Mouse (Mus musculus) G1E (cell line): ENCODE data around the gene Zfp955a. TPM values are rescaled to one million over a fixed set of nuclear protein-coding genes. Genes with fewer than 3 reads are reported as not detected.
"Not testable (repeated sequence)": the region's sequence is repeated elsewhere in the genome, so short reads cannot be mapped to it uniquely, and the experiment has no call there.

Source experiments
- ATAC-seq: 2 replicates; pipeline ENCODE4 v1.8.0; 2016; ENCODE audit warnings: mild to moderate bottlenecking; ENCODE audit not compliant: insufficient number of reproducible peaks, poor library complexity, low FRiP score, severe bottlenecking; ENCODE audit errors: extremely low read depth
- DNase-seq: peaks from one replicate; pipeline ENCODE4 v3.0.0; 2012; ENCODE audit warnings: low spot score
- H3K27me3 ChIP-seq: 2 replicates; pipeline ENCODE4 v1.6.1; 2012; ENCODE audit warnings: mild to moderate bottlenecking, low read length, inconsistent platforms; ENCODE audit not compliant: insufficient read depth
- H3K36me3 ChIP-seq: replicated peaks from 2 replicates; pipeline ENCODE3; 2012; ENCODE audit warnings: mild to moderate bottlenecking, inconsistent platforms
- H3K4me1 ChIP-seq: 2 replicates; pipeline ENCODE4 v1.6.1; 2012; ENCODE audit warnings: low read depth, low read length, inconsistent platforms, mixed read lengths; ENCODE audit not compliant: insufficient read depth
- H3K4me3 ChIP-seq: 2 replicates; pipeline ENCODE4 v1.5.1; 2012; ENCODE audit warnings: low read depth, mild to moderate bottlenecking, inconsistent platforms, low read length, moderate library complexity, mixed read lengths
- H3K9me3 ChIP-seq: replicated peaks from 2 replicates; pipeline ENCODE4 v1.6.1; 2012; ENCODE audit warnings: inconsistent platforms
- GATA2 ChIP-seq: IDR thresholded peaks from 2 replicates; pipeline ENCODE4 v1.6.1; 2012; ENCODE audit warnings: low read depth, low read length, inconsistent platforms, borderline replicate concordance
- POLR2AphosphoS5 ChIP-seq: IDR thresholded peaks from 2 replicates; pipeline ENCODE4 v1.6.1; 2012; ENCODE audit warnings: low read depth, low read length, inconsistent platforms; ENCODE audit not compliant: insufficient replicate concordance
- TAL1 ChIP-seq: conservative IDR thresholded peaks from 2 replicates; pipeline ENCODE4 v1.6.1; 2012; ENCODE audit warnings: low read depth, low read length, inconsistent platforms, mixed read lengths
- polyA plus RNA-seq: library from polyadenylated mRNA; stranded (reverse); fragments of >175 nt; gene quantifications from 2 replicates; pipeline ENCODE4 v1.2.3, GENCODE M21; 2012
- total RNA-seq, 2 experiments: library from RNA; stranded (forward) in 1 of 2; stranded (reverse) in 1 of 2; fragments of 200-1000 nt in 1 of 2; fragments of >200 nt in 1 of 2; fragmentation: Nextera tagmentation in 1 of 2; gene quantifications; 2 replicates each; pipeline ENCODE4 v1.2.3; 2014 to 2017

Gene Zfp955a
- total and polyA plus RNA-seq, 3 experiments = 0.50 to 30.5 (median 26.8) TPM

DNA sequence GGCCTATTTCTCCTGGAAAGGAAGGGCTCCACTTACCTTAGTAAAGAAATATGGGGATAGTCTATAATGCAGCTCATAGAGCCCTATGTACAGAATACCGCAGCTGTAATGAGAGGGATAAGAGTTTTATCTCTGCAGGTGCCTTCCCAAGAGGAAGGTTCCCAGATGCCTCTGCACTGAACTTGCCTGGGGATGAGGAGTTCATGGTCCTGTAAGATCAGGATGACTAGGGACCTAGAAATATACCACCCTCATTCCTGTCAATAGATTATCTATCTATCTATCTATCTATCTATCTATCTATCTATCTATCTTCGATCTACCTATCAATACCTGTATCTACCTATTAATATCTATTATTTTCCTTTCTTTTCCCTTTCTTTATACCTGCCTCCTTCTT, 33.4 kb downstream of the Zfp955a start, which contains the start of gene Olfr1564:
TSS of gene Olfr1564 (minus strand) at position 101 of the 400 bp plus-strand sequence.
- no peak for ATAC-seq
- TF ChIP-seq GATA2 (no peak), POLR2AphosphoS5 (no peak), TAL1 (no peak)

DNA sequence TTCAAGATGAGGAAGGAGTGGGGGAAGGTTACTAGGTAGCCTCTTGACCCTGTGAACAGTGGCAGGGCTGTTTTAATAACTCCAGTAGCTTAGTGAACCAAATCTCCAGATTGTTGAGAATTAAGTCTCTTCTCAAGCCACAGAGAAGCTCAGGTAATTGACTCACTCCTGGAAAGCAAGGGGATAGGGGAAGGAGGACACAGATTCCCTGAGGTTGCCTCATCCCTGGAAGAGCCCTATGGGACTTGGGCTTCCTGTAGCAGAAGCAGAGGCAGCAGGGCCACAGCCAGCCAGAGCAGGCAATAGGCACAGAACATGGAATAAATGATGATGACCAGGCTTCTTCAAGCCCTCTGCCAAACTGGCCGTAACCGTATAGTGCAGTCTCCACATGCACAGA, 63.9 kb downstream of the Zfp955a start, which contains the start of gene Olfr239:
TSS of gene Olfr239 (plus strand) at position 301 of the 400 bp plus-strand sequence.
- H3K9me3 ChIP-seq, DNase-seq, H3K36me3 ChIP-seq, H3K4me3 ChIP-seq, ATAC-seq, H3K27me3 ChIP-seq, H3K4me1 ChIP-seq: not testable (repeated sequence)

More for the DNA sequence above, 33.4 kb downstream of the Zfp955a start, which contains the start of gene Olfr1564:
- Histone ChIP-seq H3K36me3 (no peaks in the 10 kb centered on the region), H3K9me3 (no peaks in the 10 kb centered on the region), H3K4me1 (no peaks in the 10 kb centered on the region), H3K4me3 (no peak within 1 kb of the TSS), H3K27me3 (no peaks in the 10 kb centered on the region)
- no peak for DNase-seq

Other genes starting within 250 kb of the Zfp955a start
- gene Zfp763, start 221.7 kb downstream of the Zfp955a start, total RNA-seq (2014; fragmentation: Nextera tagmentation) = 15.0 and 16.7 TPM in 2 replicates
- gene Zfp763, start 221.7 kb downstream of the Zfp955a start, total RNA-seq (2017) = 11.2 and 11.5 TPM in 2 replicates
- gene Zfp763, start 221.7 kb downstream of the Zfp955a start, polyA plus RNA-seq = 0.11 and 0.25 TPM in 2 replicates
- not detected in 2 replicates for gene 4921501E09Rik, start 187.1 kb downstream of the Zfp955a start, total RNA-seq (2014; fragmentation: Nextera tagmentation)
- 0.05 and 0.06 TPM in 2 replicates for gene 4921501E09Rik, start 187.1 kb downstream of the Zfp955a start, total RNA-seq (2017)
- not detected in 2 replicates for gene 4921501E09Rik, start 187.1 kb downstream of the Zfp955a start, polyA plus RNA-seq
- 7.4 and 9.6 TPM in 2 replicates for gene Zfp563, start 165.8 kb downstream of the Zfp955a start, total RNA-seq (2014; fragmentation: Nextera tagmentation)
- gene Zfp563, start 165.8 kb downstream of the Zfp955a start, total RNA-seq (2017) = 7.5 and 10.5 TPM in 2 replicates
- gene Zfp563, start 165.8 kb downstream of the Zfp955a start, polyA plus RNA-seq = 0.56 and 0.65 TPM in 2 replicates
- gene Morc2b, start 115.5 kb downstream of the Zfp955a start, total RNA-seq (2014; fragmentation: Nextera tagmentation) = not detected in 2 replicates
- 0.12 and 0.22 TPM in 2 replicates for gene Morc2b, start 115.5 kb downstream of the Zfp955a start, total RNA-seq (2017)
- gene Morc2b, start 115.5 kb downstream of the Zfp955a start, polyA plus RNA-seq = not detected in 2 replicates
- not detected in 2 replicates for gene Olfr55, start 86.7 kb downstream of the Zfp955a start, total RNA-seq (2014; fragmentation: Nextera tagmentation)
- 0.17 and 0.44 TPM in 2 replicates for gene Olfr55, start 86.7 kb downstream of the Zfp955a start, total RNA-seq (2017)
- gene Olfr55, start 86.7 kb downstream of the Zfp955a start, polyA plus RNA-seq = not detected in 2 replicates
- not detected in 2 replicates for gene Olfr239, start 63.8 kb downstream of the Zfp955a start, total RNA-seq (2014; fragmentation: Nextera tagmentation)
- not detected in 2 replicates for gene Olfr239, start 63.8 kb downstream of the Zfp955a start, total RNA-seq (2017)
- not detected in 2 replicates for gene Olfr239, start 63.8 kb downstream of the Zfp955a start, polyA plus RNA-seq
- not detected in 2 replicates for gene Olfr1564, start 33.5 kb downstream of the Zfp955a start, total RNA-seq (2014; fragmentation: Nextera tagmentation)
- gene Olfr1564, start 33.5 kb downstream of the Zfp955a start, total RNA-seq (2017) = under 0.01 and 0.06 TPM in 2 replicates
- gene Olfr1564, start 33.5 kb downstream of the Zfp955a start, polyA plus RNA-seq = not detected in 2 replicates
- not detected in 2 replicates for gene Olfr63, start 9.5 kb upstream of the Zfp955a start, total RNA-seq (2014; fragmentation: Nextera tagmentation)
- gene Olfr63, start 9.5 kb upstream of the Zfp955a start, total RNA-seq (2017) = 0.06 and 0.11 TPM in 2 replicates
- gene Olfr63, start 9.5 kb upstream of the Zfp955a start, polyA plus RNA-seq = not detected in 2 replicates
- 17.8 and 18.1 TPM in 2 replicates for gene Zfp955b, start 34.4 kb upstream of the Zfp955a start, total RNA-seq (2014; fragmentation: Nextera tagmentation)
- gene Zfp955b, start 34.4 kb upstream of the Zfp955a start, total RNA-seq (2017) = 14.3 and 17.8 TPM in 2 replicates
- 0.44 and 0.62 TPM in 2 replicates for gene Zfp955b, start 34.4 kb upstream of the Zfp955a start, polyA plus RNA-seq
- 27.7 and 30.3 TPM in 2 replicates for gene Zfp81, start 103.7 kb upstream of the Zfp955a start, total RNA-seq (2014; fragmentation: Nextera tagmentation)
- gene Zfp81, start 103.7 kb upstream of the Zfp955a start, total RNA-seq (2017) = 14.5 TPM in 2 replicates
- 0.22 and 0.35 TPM in 2 replicates for gene Zfp81, start 103.7 kb upstream of the Zfp955a start, polyA plus RNA-seq
- gene Zfp101, start 139.5 kb upstream of the Zfp955a start, total RNA-seq (2014; fragmentation: Nextera tagmentation) = 58.9 and 65.6 TPM in 2 replicates
- gene Zfp101, start 139.5 kb upstream of the Zfp955a start, total RNA-seq (2017) = 68.2 and 97.1 TPM in 2 replicates
- gene Zfp101, start 139.5 kb upstream of the Zfp955a start, polyA plus RNA-seq = 0.55 and 0.87 TPM in 2 replicates
- not detected in 2 replicates for gene Actl9, start 177.8 kb upstream of the Zfp955a start, total RNA-seq (2014; fragmentation: Nextera tagmentation)
- 0.11 TPM in 1 of 2 replicates, not detected in the other for gene Actl9, start 177.8 kb upstream of the Zfp955a start, total RNA-seq (2017)
- gene Actl9, start 177.8 kb upstream of the Zfp955a start, polyA plus RNA-seq = not detected in 2 replicates